Mouse (Mus musculus): ENCODE results near the gene Pde6g.
A peak's percentile ranks its signal among the peaks of the same experiment; 100 is the strongest.

Gene Pde6g

GRCm38 (mm10) chr11:120453306-120453705, at the start of gene Pde6g:
Gene Pde6g, minus strand, starts transcription at chr11:120453500.
- no peak for DNase-seq

- no peak for DNase-seq
Measured at GRCm38 (mm10) chr11:120501701-120502100, 48.4 kb upstream of the Pde6g start.

- DNase-seq: no peak
Measured at GRCm38 (mm10) chr11:120501018-120501417, 47.7 kb upstream of the Pde6g start.

GRCm38 (mm10) chr11:120500357-120500756, 47.1 kb upstream of the Pde6g start:
- DNase-seq: no peak

GRCm38 (mm10) chr11:120499894-120500293, 46.6 kb upstream of the Pde6g start:
- DNase-seq: no peak

GRCm38 (mm10) chr11:120498891-120499290, 45.6 kb upstream of the Pde6g start:
- no peak for DNase-seq

GRCm38 (mm10) chr11:120498226-120498625, 44.9 kb upstream of the Pde6g start:
- DNase-seq: no peak

GRCm38 (mm10) chr11:120497436-120497835, 44.1 kb upstream of the Pde6g start:
- no peak for DNase-seq

GRCm38 (mm10) chr11:120493911-120494310, 40.6 kb upstream of the Pde6g start:
- no peak for DNase-seq

- DNase-seq: no peak
Measured at GRCm38 (mm10) chr11:120493351-120493750, 40.1 kb upstream of the Pde6g start.

- DNase-seq: no peak
Measured at GRCm38 (mm10) chr11:120492878-120493203, 39.5 kb upstream of the Pde6g start.

GRCm38 (mm10) chr11:120492024-120492877, 39.0 kb upstream of the Pde6g start:
- DNase-seq: peak; percentile 48

- peak; percentile 84 for DNase-seq
Measured at GRCm38 (mm10) chr11:120491317-120492023, 38.2 kb upstream of the Pde6g start, which contains the start of gene Slc25a10. Gene Slc25a10, plus strand, starts transcription at chr11:120491840.

GRCm38 (mm10) chr11:120490291-120491046, 37.2 kb upstream of the Pde6g start:
- DNase-seq: no peak

GRCm38 (mm10) chr11:120489054-120489761, 35.9 kb upstream of the Pde6g start:
- peak; percentile 75 for DNase-seq

- DNase-seq: no peak
Measured at GRCm38 (mm10) chr11:120488516-120488915, 35.2 kb upstream of the Pde6g start.

GRCm38 (mm10) chr11:120485251-120485650, 32.0 kb upstream of the Pde6g start:
- DNase-seq: no peak

GRCm38 (mm10) chr11:120484265-120484981, 31.1 kb upstream of the Pde6g start, which contains the start of gene Mrpl12:
Gene Mrpl12, plus strand, starts transcription at chr11:120484613.
- peak; percentile 89 for DNase-seq

GRCm38 (mm10) chr11:120483448-120483934, 30.2 kb upstream of the Pde6g start:
- no peak for DNase-seq

- no peak for DNase-seq
Measured at GRCm38 (mm10) chr11:120472052-120472451, 18.8 kb upstream of the Pde6g start.

- no peak for DNase-seq
Measured at GRCm38 (mm10) chr11:120467736-120468092, 14.4 kb upstream of the Pde6g start.

All from thymus, postnatal 14 days (tissue).